Mouse (Mus musculus) olfactory bulb, adult 2 months (tissue): Measurements from ENCODE around the gene Stard3.

Source experiments
- CTCF ChIP-seq: fragments of 200-500 bp; IDR thresholded peaks from 2 replicates; pipeline ENCODE4 v1.5.1; 2012; ENCODE audit warnings: low read depth, mild to moderate bottlenecking, low read length, moderate library complexity; ENCODE audit not compliant: insufficient read depth
- POLR2A ChIP-seq: fragments of 200-500 bp; IDR thresholded peaks from 2 replicates; pipeline ENCODE4 v1.6.1; 2012; ENCODE audit warnings: mild to moderate bottlenecking, low read depth, low read length, moderate library complexity; ENCODE audit not compliant: insufficient read depth

DNA sequence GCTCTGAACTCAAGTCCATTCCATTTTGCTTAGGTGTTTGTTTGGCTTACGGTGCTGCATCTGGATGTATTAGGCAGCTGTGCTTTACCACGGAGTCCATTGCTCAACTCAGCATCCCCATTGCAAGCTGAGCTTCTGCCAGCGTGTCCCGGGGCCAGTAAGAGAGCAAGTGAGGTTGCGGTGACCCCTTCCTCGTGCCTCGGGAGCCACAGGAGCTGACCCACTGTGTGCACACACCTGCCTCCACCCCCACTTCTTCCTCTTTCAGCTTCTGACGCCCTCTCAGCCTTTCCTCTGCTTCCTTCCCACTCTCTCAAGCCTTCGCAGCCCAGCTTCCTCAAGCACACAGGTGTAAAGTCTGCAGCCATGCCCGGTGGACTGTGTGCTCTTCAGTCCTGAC, 8.1 kb downstream of the Stard3 start:
- TF ChIP-seq POLR2A (no peak), CTCF (no peak)
